Mouse (Mus musculus): ENCODE data around the gene Mipol1. TPM values are rescaled to one million over a fixed set of nuclear protein-coding genes. Genes with fewer than 3 reads are reported as not detected.

Gene Mipol1
- polyA plus RNA-seq, 1 experiment from 2014 or later = 14.2 TPM

- DNase-seq (ENCODE audit: low read depth, low spot score) (no peak), ATAC-seq (no peak)
- H3K27me3 ChIP-seq = peaks cover 27% of the 10 kb centered on the region
- in situ Hi-C loops (cut with MboI; ENCODE audit: low pct_unique_long_range_greater_than_20kb) = no loop called here
- ChIA-PET CTCF (no interaction called here), POLR2A (no interaction called here)
- TF ChIP-seq CTCF (IDR thresholded peaks at IDR 0.05) = no peak
Observed at GRCm38 (mm10) chr12:57539551-57539985, 309.3 kb downstream of the Mipol1 start.

- ChIA-PET CTCF (no interaction called here), POLR2A (no interaction called here)
- no peak for ATAC-seq
- no peak for TF ChIP-seq CTCF (IDR thresholded peaks at IDR 0.05)
- no peak for DNase-seq (ENCODE audit: low read depth, low spot score)
- peaks cover 29% of the 10 kb centered on the region for H3K27me3 ChIP-seq
- in situ Hi-C loops (cut with MboI; ENCODE audit: low pct_unique_long_range_greater_than_20kb) = loop anchor here (10.0 kb wide), 1 partner anchor 244 kb away; no protein-coding TSS in a partner anchor
Observed at GRCm38 (mm10) chr12:57541118-57541517, 310.9 kb downstream of the Mipol1 start.

GRCm38 (mm10) chr12:57541931-57542745 lies 311.9 kb downstream of the Mipol1 start:
- POLR2A ChIA-PET = interaction anchor here (0.6 kb wide), 1 partner anchor 85 kb away, joined by 3 read pairs; no protein-coding TSS in a partner anchor
- CTCF ChIA-PET = no interaction called here
- H3K27me3 ChIP-seq = peaks cover 32% of the 10 kb centered on the region
- ATAC-seq = no peak
- TF ChIP-seq CTCF (IDR thresholded peaks at IDR 0.05) = no peak
- in situ Hi-C loops (cut with MboI; ENCODE audit: low pct_unique_long_range_greater_than_20kb) = loop anchor here (10.0 kb wide), 1 partner anchor 243 kb away; no protein-coding TSS in a partner anchor
- DNase-seq (ENCODE audit: low read depth, low spot score) = no peak

- POLR2A ChIA-PET = interaction anchor here (0.6 kb wide), 1 partner anchor 86 kb away, joined by 3 read pairs; no protein-coding TSS in a partner anchor
- no peak for DNase-seq (ENCODE audit: low read depth, low spot score)
- CTCF ChIA-PET = no interaction called here
- peaks cover 26% of the 10 kb centered on the region for H3K27me3 ChIP-seq
- no peak for ATAC-seq
- in situ Hi-C loops (cut with MboI; ENCODE audit: low pct_unique_long_range_greater_than_20kb) = loop anchor here (10.0 kb wide), 1 partner anchor 242 kb away; no protein-coding TSS in a partner anchor
- no peak for TF ChIP-seq CTCF (IDR thresholded peaks at IDR 0.05)
Observed at GRCm38 (mm10) chr12:57542746-57543626, 312.8 kb downstream of the Mipol1 start.

GRCm38 (mm10) chr12:57543627-57543991 lies 313.4 kb downstream of the Mipol1 start:
- CTCF ChIA-PET = no interaction called here
- POLR2A ChIA-PET = no interaction called here
- no peak for TF ChIP-seq CTCF (IDR thresholded peaks at IDR 0.05)
- ATAC-seq = no peak
- in situ Hi-C loops (cut with MboI; ENCODE audit: low pct_unique_long_range_greater_than_20kb) = loop anchor here (10.0 kb wide), 1 partner anchor 241 kb away; no protein-coding TSS in a partner anchor
- peaks cover 23% of the 10 kb centered on the region for H3K27me3 ChIP-seq
- DNase-seq (ENCODE audit: low read depth, low spot score) = no peak

- in situ Hi-C loops (cut with MboI; ENCODE audit: low pct_unique_long_range_greater_than_20kb) = loop anchor here (5.0 to 10.0 kb wide), 2 partner anchors 240 to 263 kb away; no protein-coding TSS in a partner anchor
- no peak for DNase-seq (ENCODE audit: low read depth, low spot score)
- CTCF ChIA-PET = no interaction called here
- H3K27me3 ChIP-seq = peaks cover 23% of the 10 kb centered on the region
- ATAC-seq = peak; percentile 33
- no peak for TF ChIP-seq CTCF (IDR thresholded peaks at IDR 0.05)
- POLR2A ChIA-PET = no interaction called here
Observed at GRCm38 (mm10) chr12:57544641-57545370, 314.6 kb downstream of the Mipol1 start.

GRCm38 (mm10) chr12:57545371-57546241 lies 315.4 kb downstream of the Mipol1 start:
- in situ Hi-C loops (cut with MboI; ENCODE audit: low pct_unique_long_range_greater_than_20kb) = loop anchor here (5.0 to 10.0 kb wide), 2 partner anchors 239 to 263 kb away; no protein-coding TSS in a partner anchor
- H3K27me3 ChIP-seq = peaks cover 29% of the 10 kb centered on the region
- POLR2A ChIA-PET = no interaction called here
- CTCF ChIA-PET = no interaction called here
- no peak for DNase-seq (ENCODE audit: low read depth, low spot score)
- peak; percentile 84 for ATAC-seq
- TF ChIP-seq CTCF (IDR thresholded peaks at IDR 0.05) = no peak

Other genes with a start within 250 kb of the Mipol1 start
- 1.1 TPM for gene Slc25a21, start 33.0 kb upstream of the Mipol1 start, polyA plus RNA-seq (2021)
- 40.8 TPM for gene Prps1l3, start within 50 bp of the Mipol1 start, polyA plus RNA-seq (2021)